Mouse (Mus musculus): ENCODE results near the gene Fndc8.
A peak's percentile ranks its signal among the peaks of the same experiment; 100 is the strongest.
"Not testable (repeated sequence)": the region's sequence is repeated elsewhere in the genome, so short reads cannot be mapped to it uniquely, and the experiment has no call there.

The Fndc8 gene

GRCm38 (mm10) chr11:82910679-82911389, 18.9 kb downstream of the Fndc8 start:
- no peak for DNase-seq (ENCODE audit: low spot score)

GRCm38 (mm10) chr11:82914711-82915352, 22.9 kb downstream of the Fndc8 start:
- peak; percentile 93 for DNase-seq (ENCODE audit: low spot score)

DNA sequence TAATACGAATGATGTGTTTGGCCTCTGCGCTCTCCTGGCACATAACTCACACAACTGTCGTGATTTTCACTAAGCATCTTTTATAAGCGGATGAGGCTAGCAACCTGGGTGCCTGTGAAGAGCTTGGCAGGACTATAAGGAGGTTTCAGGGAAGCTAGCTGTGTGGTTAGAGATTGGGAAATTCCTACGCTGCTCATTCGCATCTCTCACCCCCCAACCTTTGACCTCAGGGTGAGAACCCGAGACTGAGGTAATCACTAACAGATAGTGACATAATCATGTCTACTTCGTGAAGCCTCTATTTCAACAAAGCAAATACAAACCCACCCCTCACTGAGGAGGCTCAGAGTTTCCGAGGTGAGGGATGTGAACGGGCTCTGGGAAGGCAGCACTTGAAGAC, 28.8 kb downstream of the Fndc8 start:
- DNase-seq (ENCODE audit: low spot score) = no peak

DNA sequence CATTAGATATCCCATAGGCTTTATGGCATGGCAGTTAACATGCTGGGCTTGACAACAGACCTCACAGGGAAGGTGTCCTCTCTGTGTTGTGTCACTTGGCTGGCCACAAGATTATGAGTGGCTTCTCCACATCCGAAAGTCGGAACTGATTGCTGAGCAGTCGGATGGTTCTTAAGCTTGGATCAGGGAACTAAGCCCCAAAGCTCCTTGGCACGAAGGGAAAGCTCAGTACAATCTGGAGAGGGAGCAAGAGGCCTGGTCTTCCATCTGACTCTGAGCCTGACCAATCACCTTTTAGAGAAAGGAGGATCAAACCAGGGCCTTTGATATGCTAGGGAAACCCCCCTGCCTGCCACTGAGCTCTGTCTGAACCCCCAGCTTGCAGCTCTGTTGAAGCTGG, 29.8 kb downstream of the Fndc8 start:
- no peak for DNase-seq (ENCODE audit: low spot score)

DNA sequence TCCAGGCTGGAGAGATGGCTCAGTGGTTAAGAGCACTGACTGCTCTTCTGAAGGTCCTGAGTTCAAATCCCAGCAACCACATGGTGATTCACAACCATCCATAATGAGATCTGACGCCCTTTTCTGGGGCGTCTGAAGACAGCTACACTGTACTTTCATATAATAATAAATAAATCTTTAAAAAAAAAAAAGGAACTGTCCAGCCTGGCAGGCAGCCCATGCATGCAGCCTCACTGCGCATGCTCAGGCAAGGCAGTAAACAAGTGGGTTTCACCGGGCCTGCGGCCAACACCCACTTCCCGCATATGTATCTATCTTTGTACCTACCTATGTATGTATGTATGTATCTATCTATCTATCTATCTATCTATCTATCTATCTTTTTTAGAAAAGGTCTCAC, 32.0 kb downstream of the Fndc8 start:
- DNase-seq (ENCODE audit: low spot score) = not testable (repeated sequence)

GRCm38 (mm10) chr11:82928897-82929632, 37.1 kb downstream of the Fndc8 start:
- DNase-seq (ENCODE audit: low spot score) = no peak

- no peak for DNase-seq (ENCODE audit: low spot score)
Measured at GRCm38 (mm10) chr11:82929633-82929950, 37.7 kb downstream of the Fndc8 start.

- DNase-seq (ENCODE audit: low spot score) = not testable (repeated sequence)
Measured at GRCm38 (mm10) chr11:82930391-82930955, 38.5 kb downstream of the Fndc8 start.

GRCm38 (mm10) chr11:82931161-82931560, 39.2 kb downstream of the Fndc8 start:
- not testable (repeated sequence) for DNase-seq (ENCODE audit: low spot score)

GRCm38 (mm10) chr11:82931671-82932450, 39.9 kb downstream of the Fndc8 start:
- not testable (repeated sequence) for DNase-seq (ENCODE audit: low spot score)

DNA sequence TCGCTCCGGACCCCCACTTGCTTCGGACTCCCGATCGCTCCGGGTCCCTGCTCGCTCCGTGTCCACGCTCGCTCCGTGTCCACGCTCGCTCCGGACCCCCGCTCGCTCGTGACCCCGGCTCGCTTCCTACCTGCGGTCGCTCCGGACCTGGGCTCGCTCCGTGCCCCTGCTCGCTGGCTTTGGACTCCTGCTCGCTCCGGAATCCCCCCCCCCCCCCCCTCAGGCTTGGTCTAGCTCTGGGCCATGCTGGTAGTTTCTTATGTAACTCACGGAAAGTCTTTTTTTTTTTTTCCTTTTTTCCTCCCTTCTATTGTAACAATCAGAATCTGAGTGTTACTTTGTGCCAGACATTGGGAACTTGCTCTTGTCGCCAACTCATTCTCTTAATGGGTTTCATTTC, 41.3 kb downstream of the Fndc8 start:
- DNase-seq (ENCODE audit: low spot score) = no peak

GRCm38 (mm10) chr11:82943336-82943735, 51.4 kb downstream of the Fndc8 start:
- peak; percentile 41 for DNase-seq (ENCODE audit: low spot score)

DNA sequence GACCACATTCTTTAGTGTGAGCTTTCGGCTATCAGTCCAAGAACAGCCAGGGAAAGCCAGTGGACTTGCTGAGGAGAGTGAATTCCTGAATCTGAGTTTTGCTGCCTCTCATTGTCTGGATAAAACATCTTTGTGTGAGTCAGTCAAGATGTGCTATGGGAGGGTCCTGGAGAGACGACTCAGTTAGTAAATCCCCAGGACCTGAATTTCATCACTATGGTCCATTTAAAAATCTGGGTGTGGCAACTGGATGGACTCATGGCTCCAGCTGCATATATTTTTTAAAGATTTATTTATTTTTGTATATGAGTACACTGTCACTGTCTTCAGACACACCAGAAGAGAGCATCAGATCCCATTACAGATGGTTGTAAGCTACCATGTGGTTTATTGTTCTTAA, 53.7 kb downstream of the Fndc8 start:
- DNase-seq (ENCODE audit: low spot score) = no peak

DNA sequence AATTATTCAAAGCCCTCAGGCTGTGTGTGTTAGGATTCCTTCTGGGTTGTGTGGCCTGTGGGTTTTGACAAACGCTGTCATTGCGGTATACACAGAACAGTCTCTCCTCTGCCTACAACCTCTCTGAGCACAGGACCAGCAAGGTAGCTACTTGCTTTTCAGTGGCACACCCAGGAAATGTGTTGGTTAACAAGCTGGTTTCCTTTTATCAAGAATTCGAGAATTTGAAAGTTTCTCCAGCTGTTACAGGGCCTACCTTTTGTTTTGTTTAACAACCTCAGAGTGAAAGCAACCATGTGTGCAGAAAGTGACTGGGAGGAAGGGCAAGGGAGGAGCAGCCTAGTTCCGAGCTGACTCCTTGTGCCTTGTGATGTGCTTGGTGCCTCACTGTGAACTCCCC, 55.5 kb downstream of the Fndc8 start:
- DNase-seq (ENCODE audit: low spot score) = no peak

DNA sequence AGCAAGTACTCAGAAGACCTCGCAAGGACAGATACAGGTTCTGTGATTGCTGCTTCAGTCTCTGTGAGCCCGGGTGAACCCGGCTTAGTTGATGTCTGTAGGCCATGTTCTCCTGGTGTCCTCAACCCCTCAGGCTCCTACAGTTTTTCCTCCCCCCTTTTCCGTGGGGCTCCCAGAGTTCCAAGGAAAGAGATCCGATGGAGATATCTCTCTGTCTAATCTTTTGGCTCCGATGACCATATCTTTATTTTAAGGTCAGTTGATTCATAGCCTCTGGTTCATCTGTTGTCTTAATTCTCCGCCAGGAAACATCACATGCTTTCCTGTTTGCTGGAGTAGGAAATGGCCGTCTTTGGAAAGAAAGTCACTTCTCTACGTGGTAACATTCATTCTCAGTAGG, 57.1 kb downstream of the Fndc8 start:
- no peak for DNase-seq (ENCODE audit: low spot score)

All from embryo, embryonic 10 days (tissue).